Mouse (Mus musculus) erythroblast, embryonic 14.5 days (primary cell): ENCODE results near the gene Zan.

Experiments
- GATA1 ChIP-seq: IDR thresholded peaks from 2 replicates; pipeline ENCODE4 v1.6.1; 2012; ENCODE audit warnings: low read length, inconsistent platforms, mixed read lengths
- TAL1 ChIP-seq: IDR thresholded peaks from 3 replicates; pipeline ENCODE4 v1.6.1; 2012; ENCODE audit warnings: low read length, inconsistent platforms, mixed read lengths

GRCm38 (mm10) chr5:137445536-137445935 lies 31.3 kb downstream of the Zan start:
- no peak for TF ChIP-seq GATA1
- no peak for TF ChIP-seq TAL1
